Mouse (Mus musculus) gonadal fat pad, adult 2 months (tissue): ENCODE results near the gene Spata20. TPM values are rescaled to one million over a fixed set of nuclear protein-coding genes. Genes with fewer than 3 reads are reported as not detected.

Experiments used
- DNase-seq: peaks from one replicate; pipeline ENCODE4 v3.0.0-alpha.2; 2012; ENCODE audit warnings: low read depth
- polyA plus RNA-seq: library from polyadenylated mRNA; depleted of rRNA; stranded (reverse); fragments of >200 nt; gene quantifications from 2 replicates; pipeline ENCODE4 v1.2.3, GENCODE M21; 2012; rRNA removed

The Spata20 gene
- polyA plus RNA-seq, 1 experiment = 4.4 TPM

- DNase-seq = no peak
Observed at GRCm38 (mm10) chr11:94451091-94451773, 34.7 kb downstream of the Spata20 start.

- no peak for DNase-seq
Observed at GRCm38 (mm10) chr11:94449886-94450285, 36.1 kb downstream of the Spata20 start.

GRCm38 (mm10) chr11:94449239-94449638 lies 36.7 kb downstream of the Spata20 start:
- no peak for DNase-seq

GRCm38 (mm10) chr11:94447017-94447416 lies 39.0 kb downstream of the Spata20 start:
- DNase-seq = no peak

GRCm38 (mm10) chr11:94445300-94445699 lies 40.7 kb downstream of the Spata20 start:
- no peak for DNase-seq

- DNase-seq = no peak
Observed at GRCm38 (mm10) chr11:94444829-94445228, 41.1 kb downstream of the Spata20 start.

GRCm38 (mm10) chr11:94441752-94442151 lies 44.2 kb downstream of the Spata20 start:
- DNase-seq = no peak

GRCm38 (mm10) chr11:94441122-94441521 lies 44.9 kb downstream of the Spata20 start:
- no peak for DNase-seq

GRCm38 (mm10) chr11:94440421-94440820 lies 45.6 kb downstream of the Spata20 start:
- DNase-seq = no peak

GRCm38 (mm10) chr11:94429011-94429651 lies 56.8 kb downstream of the Spata20 start:
- DNase-seq = no peak

Other genes starting within 250 kb of the Spata20 start
- gene Wfikkn2, start 240.2 kb downstream of the Spata20 start, polyA plus RNA-seq = 2.5 and 2.6 TPM in 2 replicates
- gene Gm21885, start 204.3 kb downstream of the Spata20 start, polyA plus RNA-seq = not detected in 2 replicates
- gene Luc7l3, start 164.2 kb downstream of the Spata20 start, polyA plus RNA-seq = 16.5 and 17.1 TPM in 2 replicates
- 132 and 151 TPM in 2 replicates for gene Ankrd40, start 158.2 kb downstream of the Spata20 start, polyA plus RNA-seq
- gene Abcc3, start 93.2 kb downstream of the Spata20 start, polyA plus RNA-seq = 48.4 and 72.9 TPM in 2 replicates
- 12.6 and 15.6 TPM in 2 replicates for gene Cacna1g, start 12.0 kb downstream of the Spata20 start, polyA plus RNA-seq
- 15.0 and 16.5 TPM in 2 replicates for gene Epn3, start 13.8 kb upstream of the Spata20 start, polyA plus RNA-seq
- gene Mycbpap, start 35.6 kb upstream of the Spata20 start, polyA plus RNA-seq = 6.4 and 6.7 TPM in 2 replicates
- 7.2 and 8.9 TPM in 2 replicates for gene Rsad1, start 63.1 kb upstream of the Spata20 start, polyA plus RNA-seq
- gene Chad, start 78.9 kb upstream of the Spata20 start, polyA plus RNA-seq = 1.6 and 4.7 TPM in 2 replicates
- 17.7 and 19.6 TPM in 2 replicates for gene Acsf2, start 115.7 kb upstream of the Spata20 start, polyA plus RNA-seq
- 91.7 and 108 TPM in 2 replicates for gene Lrrc59, start 143.6 kb upstream of the Spata20 start, polyA plus RNA-seq
- gene Mrpl27, start 167.6 kb upstream of the Spata20 start, polyA plus RNA-seq = 58.3 and 73.0 TPM in 2 replicates
- gene Eme1, start 167.8 kb upstream of the Spata20 start, polyA plus RNA-seq = 0.28 and 0.66 TPM in 2 replicates
- 24.0 and 26.6 TPM in 2 replicates for gene Xylt2, start 191.3 kb upstream of the Spata20 start, polyA plus RNA-seq
- gene Gm11541, start 218.3 kb upstream of the Spata20 start, polyA plus RNA-seq = 0.06 TPM in 1 of 2 replicates, not detected in the other